Mouse (Mus musculus) gastrocnemius, postnatal 36 days (tissue): ENCODE measurements around the gene Intu. TPM values are rescaled to one million over a fixed set of nuclear protein-coding genes. Genes with fewer than 3 reads are reported as not detected.

ENCODE experiments used
- DNase-seq, 2 experiments: peaks; one replicate each; pipeline ENCODE4 v3.0.0; 2022
- intact Hi-C: fragments of 180-260 bp; cut with DNase I; formaldehyde crosslinking; loops from one replicate; pipeline ENCODE4 v1.15.1; 2025
- total RNA-seq, 2 experiments: library from RNA; stranded (reverse); gene quantifications; 2 replicates each; pipeline ENCODE4 v1.2.3; 2021

Intu gene
- total RNA-seq, 2 experiments from 2014 or later = 1.0 to 1.8 TPM

- intact Hi-C loops = loop anchor here (5.0 kb wide), 1 partner anchor 221 kb away; no protein-coding TSS in a partner anchor
- no peak for DNase-seq
Measured at GRCm38 (mm10) chr3:40526095-40526494, 5.0 kb upstream of the Intu start.

- intact Hi-C loops = loop anchor here (5.0 kb wide), 1 partner anchor 220 kb away; no protein-coding TSS in a partner anchor
Measured at GRCm38 (mm10) chr3:40527218-40527617, 3.9 kb upstream of the Intu start.

GRCm38 (mm10) chr3:40527976-40528950, 2.8 kb upstream of the Intu start:
- no peak for DNase-seq
- intact Hi-C loops = loop anchor here (5.0 kb wide), 1 partner anchor 219 kb away; no protein-coding TSS in a partner anchor

More at GRCm38 (mm10) chr3:40527218-40527617, 3.9 kb upstream of the Intu start:
- DNase-seq = no peak

GRCm38 (mm10) chr3:40528958-40529357, 2.1 kb upstream of the Intu start:
- intact Hi-C loops = loop anchor here (5.0 kb wide), 1 partner anchor 218 kb away; no protein-coding TSS in a partner anchor
- no peak for DNase-seq

GRCm38 (mm10) chr3:40530845-40531244, 241 bp upstream of the Intu start:
- intact Hi-C loops = no loop called here
- DNase-seq = no peak

GRCm38 (mm10) chr3:40532256-40532655, 1.2 kb downstream of the Intu start:
- DNase-seq = no peak
- intact Hi-C loops = no loop called here

GRCm38 (mm10) chr3:40534141-40534540, 3.1 kb downstream of the Intu start:
- intact Hi-C loops = no loop called here
- DNase-seq = no peak

- intact Hi-C loops = no loop called here
- DNase-seq = peak; percentile 86 to 88
Measured at GRCm38 (mm10) chr3:40540567-40541554, 9.8 kb downstream of the Intu start.

GRCm38 (mm10) chr3:40546621-40547020, 15.5 kb downstream of the Intu start:
- intact Hi-C loops = no loop called here
- no peak for DNase-seq

GRCm38 (mm10) chr3:40652941-40653352, 121.9 kb downstream of the Intu start:
- DNase-seq = no peak
- intact Hi-C loops = no loop called here

GRCm38 (mm10) chr3:40653582-40653981, 122.5 kb downstream of the Intu start:
- DNase-seq = no peak
- intact Hi-C loops = no loop called here

GRCm38 (mm10) chr3:40654028-40654427, 122.9 kb downstream of the Intu start:
- DNase-seq = no peak
- intact Hi-C loops = no loop called here

GRCm38 (mm10) chr3:40655571-40655970, 124.5 kb downstream of the Intu start:
- intact Hi-C loops = no loop called here

GRCm38 (mm10) chr3:40656339-40656738, 125.3 kb downstream of the Intu start:
- DNase-seq = no peak
- intact Hi-C loops = no loop called here

More at GRCm38 (mm10) chr3:40655571-40655970, 124.5 kb downstream of the Intu start:
- DNase-seq = no peak

- intact Hi-C loops = no loop called here
Measured at GRCm38 (mm10) chr3:40660231-40660630, 129.1 kb downstream of the Intu start.

GRCm38 (mm10) chr3:40666109-40666508, 135.0 kb downstream of the Intu start:
- peak; percentile 29 to 33 for DNase-seq
- intact Hi-C loops = no loop called here

More at GRCm38 (mm10) chr3:40660231-40660630, 129.1 kb downstream of the Intu start:
- no peak for DNase-seq

- intact Hi-C loops = no loop called here
- DNase-seq = no peak
Measured at GRCm38 (mm10) chr3:40666861-40667719, 136.0 kb downstream of the Intu start.

GRCm38 (mm10) chr3:40668889-40669288, 137.8 kb downstream of the Intu start:
- DNase-seq = no peak
- intact Hi-C loops = no loop called here

- intact Hi-C loops = no loop called here
- DNase-seq = no peak
Measured at GRCm38 (mm10) chr3:40669395-40669794, 138.3 kb downstream of the Intu start.
